Mouse (Mus musculus) cerebellum, adult (tissue): ENCODE results near the gene Bco1.

ENCODE experiments used
- ATAC-seq: cut with Nextera tagmentation; 2 replicates; pipeline ENCODE4 v1.9.2; 2017; ENCODE audit warnings: mild to moderate bottlenecking, moderate library complexity, mixed read lengths; ENCODE audit not compliant: insufficient number of reproducible peaks, low FRiP score, low TSS enrichment

The Bco1 gene

GRCm38 (mm10) chr8:117087036-117087435 lies 8.6 kb upstream of the Bco1 start:
- ATAC-seq: no peak

GRCm38 (mm10) chr8:117089802-117090201 lies 5.9 kb upstream of the Bco1 start:
- ATAC-seq: no peak

GRCm38 (mm10) chr8:117094053-117094452 lies 1.6 kb upstream of the Bco1 start:
- no peak for ATAC-seq

GRCm38 (mm10) chr8:117097051-117097563 lies 1.5 kb downstream of the Bco1 start:
- ATAC-seq: no peak

GRCm38 (mm10) chr8:117097564-117098191 lies 2.0 kb downstream of the Bco1 start:
- peak; percentile 56; the same call in 1 of the 2 replicates for ATAC-seq

GRCm38 (mm10) chr8:117107533-117107932 lies 11.9 kb downstream of the Bco1 start:
- 0 out of 2 replicates have a peak, but pooled peaks have one; percentile 52 for ATAC-seq

- ATAC-seq: no peak
These were observed 13.5 kb downstream of the Bco1 start for GRCm38 (mm10) chr8:117109018-117109711.

- no peak for ATAC-seq
These were observed 14.2 kb downstream of the Bco1 start for GRCm38 (mm10) chr8:117109801-117110390.

GRCm38 (mm10) chr8:117111641-117112040 lies 16.0 kb downstream of the Bco1 start:
- no peak for ATAC-seq

GRCm38 (mm10) chr8:117112261-117112660 lies 16.6 kb downstream of the Bco1 start:
- ATAC-seq: no peak

GRCm38 (mm10) chr8:117115094-117115493 lies 19.4 kb downstream of the Bco1 start:
- no peak for ATAC-seq

GRCm38 (mm10) chr8:117115676-117116446 lies 20.2 kb downstream of the Bco1 start:
- peak; percentile 69 for ATAC-seq

GRCm38 (mm10) chr8:117116534-117116933 lies 20.9 kb downstream of the Bco1 start:
- peak; percentile 42; the same call in 1 of the 2 replicates for ATAC-seq

GRCm38 (mm10) chr8:117118409-117118808 lies 22.8 kb downstream of the Bco1 start:
- no peak for ATAC-seq

- ATAC-seq: no peak
These were observed 25.6 kb downstream of the Bco1 start for GRCm38 (mm10) chr8:117121277-117121676.

GRCm38 (mm10) chr8:117123850-117124633 lies 28.4 kb downstream of the Bco1 start:
- ATAC-seq: no peak

GRCm38 (mm10) chr8:117125854-117126253 lies 30.2 kb downstream of the Bco1 start:
- no peak for ATAC-seq

GRCm38 (mm10) chr8:117126411-117126810 lies 30.8 kb downstream of the Bco1 start:
- ATAC-seq: no peak

- ATAC-seq: no peak
These were observed 31.4 kb downstream of the Bco1 start for GRCm38 (mm10) chr8:117127063-117127462.

- ATAC-seq: no peak
These were observed 38.0 kb downstream of the Bco1 start for GRCm38 (mm10) chr8:117133702-117134101.
